Mouse (Mus musculus) kidney, adult 11 months (tissue): ENCODE results near the gene Tph1.

Experiments
- DNase-seq: peaks from one replicate; pipeline ENCODE4 v3.0.0; 2022

Tph1 gene

DNA sequence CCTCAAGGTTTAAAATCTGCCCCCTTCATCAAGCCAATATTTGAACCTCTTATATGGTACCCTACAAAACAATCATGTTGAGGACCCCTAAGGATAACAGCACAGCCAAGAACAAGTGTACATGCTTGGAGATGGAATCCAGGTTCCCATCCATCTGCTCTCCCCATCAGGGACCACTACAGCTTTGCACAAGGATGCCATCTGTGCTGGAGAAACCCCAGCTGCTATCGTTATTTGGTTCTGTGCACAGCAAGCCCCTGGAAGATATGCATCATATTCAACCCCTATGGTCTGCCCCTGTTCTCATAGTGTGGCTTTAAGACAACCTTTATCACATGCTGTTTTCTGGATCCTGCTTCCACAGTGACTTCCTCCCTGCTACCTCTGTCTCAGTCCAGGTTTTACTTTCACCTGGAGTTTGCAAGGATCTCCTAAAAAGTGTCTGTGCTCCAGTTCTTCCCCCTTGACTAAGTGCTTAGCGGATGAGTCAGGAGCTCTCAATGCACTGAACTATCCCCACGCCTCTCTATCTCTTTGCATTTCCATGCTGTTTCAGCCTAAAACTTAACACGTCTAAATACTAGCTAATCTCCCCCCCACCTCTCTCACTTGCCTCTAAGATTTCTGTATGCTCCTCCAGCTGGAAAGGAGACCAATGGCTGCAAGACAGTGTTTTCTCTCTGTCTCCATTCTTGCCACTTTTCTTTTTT is 23.8 kb downstream of the Tph1 start:
- DNase-seq: no peak

GRCm38 (mm10) chr7:46643172-46643571 is 29.2 kb downstream of the Tph1 start:
- no peak for DNase-seq

GRCm38 (mm10) chr7:46640062-46640461 is 32.3 kb downstream of the Tph1 start:
- no peak for DNase-seq

DNA sequence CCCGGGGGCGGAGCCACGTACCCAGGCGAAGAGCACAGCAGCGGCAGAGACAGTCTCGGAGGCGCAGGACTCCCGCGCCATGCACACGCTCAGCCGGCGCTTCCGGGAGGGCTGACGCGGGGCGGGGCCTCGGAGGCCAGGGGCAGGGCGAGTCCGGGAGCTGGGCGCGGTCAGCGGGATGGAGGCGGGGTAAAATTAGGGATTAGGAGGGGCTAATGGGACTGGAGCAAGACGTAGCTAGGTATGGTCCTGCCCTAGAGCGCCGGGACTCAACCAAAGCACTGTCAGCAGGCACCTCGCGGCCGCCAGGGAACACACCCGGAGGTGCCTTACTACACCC is 32.7 kb downstream of the Tph1 start, which contains the start of gene Sergef:
Gene Sergef, minus strand, starts transcription at position 116 of the 340 bp plus-strand sequence.
- peak; percentile 91 for DNase-seq

GRCm38 (mm10) chr7:46638889-46639691 is 33.2 kb downstream of the Tph1 start:
- no peak for DNase-seq

GRCm38 (mm10) chr7:46628375-46628975 is 43.9 kb downstream of the Tph1 start:
- no peak for DNase-seq

DNA sequence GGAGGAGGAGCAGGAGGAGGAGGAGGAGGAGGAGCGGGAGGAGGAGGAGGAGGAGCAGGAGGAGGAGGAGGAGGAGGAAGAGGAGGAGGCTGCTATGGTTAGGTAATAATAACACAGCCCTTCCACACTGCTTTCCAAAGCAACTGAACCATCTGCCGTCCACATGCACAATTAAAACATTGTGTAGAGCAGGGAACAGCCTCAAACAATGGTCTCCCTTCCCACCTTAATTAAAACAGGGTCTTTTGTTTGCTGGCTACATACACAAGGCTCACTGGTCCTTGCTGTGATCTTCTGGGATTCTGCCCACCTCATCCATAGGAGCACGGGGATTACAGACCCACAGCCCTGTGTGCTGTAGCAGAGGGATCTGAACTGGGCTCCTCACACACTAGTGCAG is 48.4 kb downstream of the Tph1 start:
- DNase-seq: no peak

- DNase-seq: no peak
These were observed 53.8 kb downstream of the Tph1 start for GRCm38 (mm10) chr7:46618416-46619110.

- DNase-seq: no peak
These were observed 55.8 kb downstream of the Tph1 start for GRCm38 (mm10) chr7:46616429-46617005.

DNA sequence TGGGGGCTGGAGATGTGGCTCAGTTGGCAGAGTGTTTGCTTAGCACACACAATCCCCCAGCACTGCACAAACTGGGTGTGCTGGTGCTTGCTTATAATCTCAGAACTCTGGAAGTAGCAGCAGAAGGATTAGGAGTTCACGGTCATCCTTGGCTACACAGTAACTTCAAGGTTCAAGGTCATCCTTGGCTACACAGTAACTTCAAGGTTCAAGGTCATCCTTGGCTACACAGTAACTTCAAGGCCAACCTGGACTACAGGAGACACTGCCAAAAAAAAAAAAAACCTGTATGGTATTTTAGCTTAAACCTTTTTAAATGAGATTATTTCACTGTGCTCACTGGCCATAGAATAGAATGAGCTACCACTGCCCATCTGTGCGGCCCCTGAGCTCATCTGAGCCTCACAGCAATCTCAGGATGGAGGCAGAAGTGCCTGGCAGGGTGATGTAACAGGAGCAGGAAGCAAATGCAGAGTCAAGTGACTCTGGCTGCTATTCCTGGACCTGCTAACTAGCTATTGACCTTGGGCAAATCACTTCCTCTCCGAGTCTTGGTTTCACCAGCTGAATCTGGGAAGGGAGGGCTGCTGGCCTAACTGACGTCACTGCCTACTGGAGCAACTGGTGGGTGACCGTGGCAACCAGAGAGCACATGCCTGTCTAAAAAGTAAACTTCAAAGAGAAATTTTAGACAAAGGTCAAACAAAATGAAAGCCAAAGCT is 56.9 kb downstream of the Tph1 start:
- peak; percentile 94 for DNase-seq

DNA sequence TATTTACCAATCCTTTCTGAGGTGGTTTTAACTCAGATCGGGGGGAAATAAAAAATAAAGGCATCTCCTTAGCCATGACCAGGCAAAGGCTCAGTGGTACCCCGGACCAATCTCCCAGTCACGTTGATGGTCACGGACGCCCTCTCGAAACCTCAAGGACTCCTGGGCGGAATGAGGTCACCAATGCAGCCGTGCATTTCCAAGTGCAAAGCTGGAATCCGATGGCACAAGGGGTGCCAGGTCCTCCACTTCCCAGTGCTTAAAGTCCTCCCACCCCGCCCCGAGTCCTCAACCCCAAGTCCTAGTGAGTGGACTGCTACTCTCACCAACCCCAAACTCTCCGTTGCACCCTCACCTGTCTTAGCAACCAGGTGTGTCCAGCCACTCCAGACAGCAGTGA is 58.1 kb downstream of the Tph1 start:
- DNase-seq: peak; percentile 38

- peak; percentile 52 for DNase-seq
These were observed 59.2 kb downstream of the Tph1 start for GRCm38 (mm10) chr7:46613091-46613490.

- no peak for DNase-seq
These were observed 59.9 kb downstream of the Tph1 start for GRCm38 (mm10) chr7:46612421-46612937.

- DNase-seq: peak; percentile 82
These were observed 60.4 kb downstream of the Tph1 start for GRCm38 (mm10) chr7:46611970-46612369.

DNA sequence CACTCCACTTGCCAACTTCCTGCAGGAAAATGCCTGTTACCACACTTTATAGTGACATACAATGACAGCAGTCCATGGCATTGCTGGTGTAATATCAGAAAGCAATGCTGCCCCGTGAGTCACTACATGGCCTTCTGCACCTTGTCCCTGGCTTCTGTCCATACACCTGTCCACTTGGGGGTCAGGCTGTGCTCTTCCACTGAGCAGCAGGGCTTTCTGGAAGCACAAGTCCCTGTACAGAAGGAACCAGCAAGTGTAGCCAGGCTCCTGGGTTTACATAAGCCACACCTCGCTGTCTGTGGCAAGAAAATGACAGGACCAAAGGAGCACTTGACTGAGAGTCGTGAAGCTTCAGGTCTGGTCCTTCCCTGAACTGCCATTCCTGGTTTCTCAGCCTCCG is 63.0 kb downstream of the Tph1 start:
- DNase-seq: no peak

GRCm38 (mm10) chr7:46607428-46608055 is 64.8 kb downstream of the Tph1 start:
- peak; percentile 32 for DNase-seq

GRCm38 (mm10) chr7:46607031-46607426 is 65.3 kb downstream of the Tph1 start:
- no peak for DNase-seq

- DNase-seq: peak; percentile 71
These were observed 65.8 kb downstream of the Tph1 start for GRCm38 (mm10) chr7:46606391-46607030.

DNA sequence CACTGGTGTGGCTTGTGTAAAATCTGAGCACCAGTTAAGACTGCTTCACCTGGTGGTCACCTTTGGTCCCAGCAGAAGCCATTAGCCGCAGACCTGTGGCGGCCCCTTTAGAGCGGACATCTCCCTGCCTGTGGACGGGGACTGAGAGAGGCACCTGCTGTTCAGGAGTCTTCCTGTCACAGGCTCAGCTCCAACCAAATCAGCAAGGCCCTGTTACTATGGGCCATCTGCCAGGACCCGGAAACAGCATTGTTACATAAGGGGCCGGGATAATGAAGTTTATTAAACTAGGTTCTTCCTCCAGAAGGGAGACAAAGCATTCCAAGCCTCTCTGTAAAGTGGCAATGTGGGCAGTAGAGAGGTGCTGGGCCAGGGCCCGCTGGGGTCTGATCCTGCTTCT is 69.3 kb downstream of the Tph1 start:
- DNase-seq: no peak

- DNase-seq: no peak
These were observed 70.3 kb downstream of the Tph1 start for GRCm38 (mm10) chr7:46602079-46602478.

DNA sequence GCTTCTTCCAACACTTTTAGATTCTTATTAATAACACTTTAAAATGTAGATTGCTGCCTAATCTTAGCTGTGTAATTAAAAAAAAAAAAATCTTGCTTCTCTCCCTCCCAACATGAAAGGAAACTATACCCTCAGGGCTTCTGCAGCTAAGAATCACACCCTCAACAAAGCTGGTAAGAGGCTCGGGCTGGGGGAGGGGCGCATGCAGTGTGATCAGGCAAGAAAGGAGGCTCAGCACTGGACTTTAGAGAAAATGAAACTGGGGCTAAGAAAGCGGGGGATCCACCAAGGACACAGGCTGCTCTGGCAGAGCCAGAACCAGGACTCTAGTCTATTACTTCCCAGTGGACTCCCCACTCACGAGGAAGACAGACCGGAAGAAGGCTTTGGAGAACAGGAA is 71.2 kb downstream of the Tph1 start:
- DNase-seq: no peak
